Mouse (Mus musculus) ZHBTc4 (cell line): ENCODE measurements around the gene Cdc42bpb.

ENCODE experiments used
- DNase-seq: peaks from one replicate; pipeline ENCODE4 v3.0.0-alpha.2; 2011; ENCODE audit warnings: low read depth, low spot score

Gene Cdc42bpb

DNA sequence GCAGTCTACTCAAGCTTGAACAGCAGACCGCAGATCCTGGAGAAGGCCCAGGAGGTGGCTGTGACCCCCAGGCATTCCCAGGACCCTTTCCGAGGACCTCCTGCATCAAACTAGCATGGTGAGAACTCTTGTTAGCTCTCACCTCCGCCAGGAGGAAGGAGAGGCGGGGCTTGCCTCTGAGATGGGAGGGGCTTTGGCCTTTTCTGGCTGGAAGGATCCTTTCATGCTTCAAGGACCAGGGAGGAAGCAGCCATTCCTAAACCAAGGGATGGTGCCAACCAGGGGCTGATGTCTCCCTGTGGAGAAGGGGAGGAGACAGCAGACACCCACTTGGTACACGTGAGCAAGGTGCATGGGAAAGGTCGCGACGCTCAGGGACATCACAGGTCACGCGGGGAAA lies 93.0 kb downstream of the Cdc42bpb start:
- DNase-seq = peak; percentile 76

DNA sequence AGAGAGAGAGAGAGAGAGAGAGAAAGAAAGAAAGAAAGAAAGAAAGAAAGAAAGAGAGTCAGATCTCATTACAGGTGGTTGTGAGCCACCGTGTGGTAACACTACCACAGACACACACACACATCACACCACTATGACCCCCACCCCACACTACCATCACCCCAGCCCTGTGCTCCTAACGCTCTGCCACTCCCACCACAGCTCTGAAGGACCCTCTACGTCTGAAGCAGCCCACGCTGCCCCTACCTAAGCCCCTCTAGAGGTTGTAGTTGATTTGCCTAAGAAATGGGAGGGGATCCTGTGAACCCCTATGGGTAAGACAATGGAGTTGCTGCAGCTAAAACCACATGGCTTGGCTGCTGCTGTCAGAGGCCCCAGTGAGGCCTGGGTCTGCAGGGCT lies 93.9 kb downstream of the Cdc42bpb start:
- no peak for DNase-seq

DNA sequence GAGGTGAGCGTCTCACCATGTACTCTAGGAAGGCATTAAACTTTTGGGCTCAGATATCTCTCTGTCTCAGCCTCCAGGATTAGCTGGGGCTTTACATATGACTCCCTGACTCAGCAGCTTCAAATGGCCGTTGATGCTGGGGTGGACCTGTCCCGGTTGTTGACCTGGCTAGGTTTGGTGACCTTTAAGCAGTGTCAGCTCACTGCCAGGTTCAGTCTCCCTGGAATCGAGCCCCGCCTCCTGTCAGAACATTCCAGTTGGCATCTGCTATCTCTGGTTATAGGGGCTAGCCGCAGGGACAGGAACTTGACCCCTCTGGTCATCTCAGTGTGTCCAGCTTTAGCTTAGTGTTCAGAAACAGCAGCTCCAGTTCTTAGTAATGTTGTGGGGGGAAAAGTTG lies 101.1 kb downstream of the Cdc42bpb start:
- no peak for DNase-seq

DNA sequence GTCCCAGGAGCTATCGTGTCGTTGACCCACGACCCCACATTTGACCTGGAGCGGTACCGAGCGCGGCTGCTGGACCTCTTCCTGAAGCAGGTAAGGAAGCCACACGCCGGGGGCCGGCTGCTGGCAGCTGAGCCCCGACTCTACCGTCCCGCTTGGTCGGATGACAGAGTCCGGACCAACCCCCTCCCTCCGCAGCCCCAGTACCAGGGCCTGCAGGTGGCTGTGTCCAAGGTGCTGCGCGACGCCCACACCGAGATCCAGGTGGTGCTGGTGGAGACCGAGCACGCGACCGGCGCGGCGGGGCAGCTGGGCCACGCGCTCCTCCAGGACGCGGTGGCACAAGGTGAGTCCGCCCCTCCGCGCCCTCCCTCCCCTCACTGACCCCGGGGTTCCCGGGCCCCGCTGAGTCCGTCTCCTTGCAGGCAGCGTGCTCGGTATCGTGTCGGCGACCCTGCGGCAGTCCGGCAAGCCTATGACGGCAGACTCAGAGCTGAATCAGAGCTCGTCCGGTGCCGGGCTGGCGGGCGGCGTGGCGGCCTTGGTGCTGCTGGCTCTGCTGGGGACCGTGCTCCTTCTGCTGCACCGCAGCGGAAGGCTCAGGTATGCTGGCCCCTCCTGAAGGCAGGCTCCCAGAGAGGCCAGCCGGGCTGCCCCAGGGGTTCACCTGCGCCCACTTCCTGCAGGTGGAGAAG lies 102.2 kb downstream of the Cdc42bpb start:
- peak; percentile 61 for DNase-seq

DNA sequence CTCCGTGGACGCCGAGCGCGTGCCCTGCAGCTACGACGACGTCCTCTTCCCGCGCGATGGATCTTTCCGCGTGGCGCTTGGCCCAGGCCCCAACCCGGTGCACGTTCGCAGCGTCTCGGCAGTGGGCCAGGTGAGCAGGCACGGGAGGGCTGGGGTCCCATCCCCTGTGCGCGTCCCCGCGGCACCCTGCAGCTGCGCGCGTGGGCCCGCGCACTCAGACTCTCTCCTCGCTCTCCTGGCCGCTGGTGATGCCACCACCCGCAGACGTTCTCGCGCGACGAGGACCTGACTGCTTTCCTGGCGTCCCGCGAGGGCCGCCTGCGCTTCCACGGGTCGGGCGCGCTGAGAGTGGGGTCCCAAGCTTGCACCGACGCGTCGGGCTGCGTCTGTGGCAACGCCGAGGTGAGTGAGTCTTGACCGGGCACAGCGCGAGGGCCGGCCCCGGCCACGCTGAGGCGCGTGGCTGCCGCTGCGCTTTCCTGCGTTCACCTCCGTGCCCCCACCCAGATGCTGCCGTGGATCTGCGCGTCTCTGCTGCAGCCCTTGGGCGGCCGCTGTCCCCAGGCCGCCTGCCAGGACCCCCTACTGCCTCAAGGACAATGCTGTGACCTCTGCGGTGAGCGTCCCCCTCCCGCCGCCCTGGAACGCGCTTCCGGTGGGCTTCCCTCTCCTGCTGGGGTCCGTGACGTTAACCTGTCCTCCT lies 102.9 kb downstream of the Cdc42bpb start:
- DNase-seq = peak; percentile 40

DNA sequence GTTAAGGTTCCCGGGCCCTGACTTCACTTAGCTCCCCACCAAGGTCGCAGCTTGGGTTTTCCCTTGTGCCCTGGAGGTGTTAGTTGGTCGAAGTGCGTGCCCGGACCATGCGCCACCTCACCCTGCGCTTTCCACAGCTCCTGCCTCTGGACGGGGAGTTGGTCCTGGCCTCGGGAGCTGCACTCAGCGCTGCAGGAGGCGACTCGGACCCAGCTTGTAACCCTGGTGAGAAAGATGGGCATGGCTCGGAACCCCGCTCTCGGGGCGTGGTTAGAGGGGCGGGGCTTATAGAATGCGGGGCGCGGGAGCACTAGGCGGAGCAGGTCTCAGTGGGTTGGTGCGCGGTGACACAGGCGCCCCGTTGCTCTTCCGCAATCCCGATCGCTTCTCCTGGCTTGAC lies 103.5 kb downstream of the Cdc42bpb start:
- peak; percentile 39 for DNase-seq

DNA sequence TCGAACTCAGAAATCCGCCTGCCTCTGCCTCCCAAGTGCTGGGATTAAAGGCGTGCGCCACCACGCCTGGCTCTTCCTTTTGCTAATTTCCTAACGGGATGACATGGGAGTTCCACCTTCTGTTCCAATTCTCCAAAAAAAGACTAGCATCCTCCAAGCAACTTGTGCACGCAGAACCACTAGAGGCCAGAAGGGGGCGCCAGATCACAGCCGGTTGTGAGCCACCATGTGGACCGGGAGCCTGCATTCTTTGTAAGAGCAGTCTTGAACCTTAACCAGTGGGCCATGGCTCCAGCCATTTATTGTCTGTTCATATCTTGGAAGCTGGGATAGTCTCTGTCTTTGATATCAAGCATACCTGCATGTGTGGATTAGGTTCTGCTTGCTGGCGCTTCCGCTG lies 105.1 kb downstream of the Cdc42bpb start:
- peak; percentile 95 for DNase-seq

DNA sequence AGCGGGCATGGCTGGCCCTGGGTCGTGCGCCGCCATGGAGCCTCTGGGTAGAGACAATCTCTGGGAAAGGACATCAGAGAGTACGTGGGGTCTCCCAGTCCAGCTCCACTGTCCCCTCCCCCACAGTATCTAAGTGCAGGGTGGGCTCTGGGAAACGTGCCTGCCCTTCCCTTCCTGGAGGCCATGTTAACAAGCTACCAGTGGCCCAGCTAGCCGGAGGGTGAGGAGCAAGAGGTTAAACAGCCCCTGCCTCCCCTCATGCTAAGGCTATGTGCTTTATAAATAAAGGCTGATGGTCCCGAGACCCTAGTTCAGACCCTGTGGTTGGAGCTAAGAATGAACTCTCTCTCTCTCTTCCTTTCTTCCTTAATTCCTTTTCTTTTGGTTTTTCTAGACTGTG lies 105.6 kb downstream of the Cdc42bpb start:
- DNase-seq = peak; percentile 27

DNA sequence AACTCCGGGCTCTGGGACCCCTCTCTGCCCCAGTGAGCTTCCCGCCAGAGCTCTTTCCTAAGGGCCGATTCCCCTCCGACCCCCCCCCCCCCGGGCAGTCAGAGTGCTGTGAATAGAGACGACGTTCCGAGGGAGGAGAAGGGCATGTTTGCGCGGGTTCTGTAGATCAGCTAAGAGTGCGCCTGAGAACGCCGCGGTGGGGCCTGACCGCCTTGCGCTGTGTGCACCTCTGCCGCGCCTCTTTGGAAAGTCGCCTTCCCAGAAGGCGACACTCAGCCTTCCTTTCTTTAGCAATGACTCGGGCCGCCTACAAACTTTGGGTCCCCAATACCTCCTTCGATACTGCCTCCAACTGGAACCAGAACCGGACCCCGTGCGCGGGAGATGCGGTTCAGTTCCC lies 106.1 kb downstream of the Cdc42bpb start:
- peak; percentile 52 for DNase-seq

DNA sequence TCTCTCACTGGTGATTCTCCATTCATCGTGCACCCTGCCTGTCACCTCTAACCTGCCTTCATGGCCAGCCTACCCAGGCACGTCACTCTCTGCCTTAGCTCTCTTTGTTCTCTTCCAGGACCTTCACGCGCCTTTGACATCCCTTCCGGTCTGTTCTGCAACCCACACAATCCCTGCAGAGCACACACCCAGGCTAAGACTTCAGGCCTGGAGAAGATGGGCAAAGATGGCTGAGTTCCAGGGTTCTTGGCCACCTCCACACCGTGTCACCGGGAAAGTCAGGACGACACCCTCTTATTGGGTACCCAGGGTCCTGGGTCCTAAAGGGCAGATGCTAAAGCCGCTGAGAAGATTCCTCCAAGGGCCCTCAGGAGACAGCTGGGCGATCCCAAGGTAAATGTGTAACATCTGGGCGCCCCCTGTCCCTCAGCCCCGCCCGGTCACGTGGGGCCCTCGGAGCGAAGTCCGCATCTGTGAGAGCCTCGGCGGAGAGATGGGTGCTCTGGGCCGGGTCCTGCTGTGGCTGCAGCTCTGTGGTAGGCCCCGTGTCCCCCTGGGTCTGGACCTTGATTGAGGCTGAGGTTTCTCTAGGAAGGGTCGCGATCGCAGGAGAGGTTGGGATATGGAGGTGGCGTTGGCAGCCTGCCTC lies 106.8 kb downstream of the Cdc42bpb start, which contains the start of gene Amn:
TSS of gene Amn (plus strand) at position 467 of the 649 bp plus-strand sequence.
- peak; percentile 37 for DNase-seq

DNA sequence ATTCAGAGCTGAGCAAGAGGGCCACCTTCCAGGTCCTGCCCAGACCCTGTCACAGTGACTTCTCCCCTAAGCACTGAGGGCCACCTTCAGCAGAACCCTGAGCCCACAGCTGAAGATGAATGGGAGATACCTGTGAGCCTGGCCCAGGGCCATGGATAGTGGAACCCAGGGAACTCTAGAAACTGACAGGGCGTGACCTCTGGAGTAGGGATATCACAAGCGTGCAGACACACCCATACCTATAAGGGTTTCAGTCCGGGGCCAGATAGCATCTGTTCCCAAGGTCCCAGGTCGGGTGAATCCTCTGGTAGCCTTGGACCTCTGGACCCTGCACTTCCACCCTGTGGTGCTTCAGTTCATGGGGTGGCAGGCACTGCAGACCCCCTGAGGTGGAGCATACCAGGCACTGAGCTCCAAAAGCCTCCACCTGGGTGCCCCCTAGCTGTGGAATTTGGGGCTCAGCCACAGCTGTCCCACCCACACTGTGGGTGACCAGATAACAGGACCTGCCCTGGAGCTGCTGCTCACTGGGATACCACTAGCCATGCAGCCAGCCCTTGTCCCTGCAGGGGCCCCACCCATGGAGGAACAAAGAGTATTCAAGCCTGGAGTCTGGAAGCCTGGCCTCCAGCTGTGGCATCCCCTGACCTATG lies 109.7 kb downstream of the Cdc42bpb start:
- no peak for DNase-seq

DNA sequence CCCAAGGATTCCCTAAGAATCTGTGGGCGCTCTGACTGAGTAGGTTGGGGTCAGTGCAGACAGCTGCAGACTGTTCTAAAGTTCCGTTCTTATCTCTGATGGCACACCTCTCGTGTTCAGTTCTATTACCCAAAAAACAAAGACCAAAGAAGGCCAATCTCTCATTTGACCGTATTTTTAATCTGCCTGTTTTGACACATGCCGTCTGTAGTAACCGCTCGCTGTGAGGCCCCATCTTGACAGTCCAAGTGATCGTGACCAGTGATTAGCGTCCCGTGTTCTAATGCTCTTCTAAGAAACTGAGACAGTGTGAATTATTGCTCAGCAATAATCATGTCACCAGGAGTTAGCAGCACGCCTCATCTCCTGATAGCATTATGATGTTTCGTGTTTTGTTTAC lies 110.9 kb downstream of the Cdc42bpb start:
- DNase-seq = no peak

DNA sequence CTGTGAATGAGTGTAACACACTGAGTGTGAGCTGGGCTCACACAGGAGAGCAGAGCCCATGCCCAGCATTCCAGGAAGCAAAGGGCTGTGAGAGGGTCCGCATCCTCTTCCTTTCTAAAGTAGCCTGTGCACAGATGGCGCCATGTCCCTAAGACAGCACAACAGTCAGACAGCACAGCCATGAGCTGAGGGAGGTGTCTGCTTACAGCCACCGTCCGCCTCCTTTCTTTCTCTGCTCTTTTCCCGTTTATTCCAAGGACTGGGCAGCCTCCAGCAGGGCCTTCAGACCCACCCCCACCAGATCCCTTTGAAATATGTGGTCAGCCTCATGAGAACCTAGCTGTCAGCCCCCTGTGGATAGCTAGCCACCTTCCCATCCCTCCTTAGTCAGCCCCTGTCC lies 112.3 kb downstream of the Cdc42bpb start:
- DNase-seq = no peak

DNA sequence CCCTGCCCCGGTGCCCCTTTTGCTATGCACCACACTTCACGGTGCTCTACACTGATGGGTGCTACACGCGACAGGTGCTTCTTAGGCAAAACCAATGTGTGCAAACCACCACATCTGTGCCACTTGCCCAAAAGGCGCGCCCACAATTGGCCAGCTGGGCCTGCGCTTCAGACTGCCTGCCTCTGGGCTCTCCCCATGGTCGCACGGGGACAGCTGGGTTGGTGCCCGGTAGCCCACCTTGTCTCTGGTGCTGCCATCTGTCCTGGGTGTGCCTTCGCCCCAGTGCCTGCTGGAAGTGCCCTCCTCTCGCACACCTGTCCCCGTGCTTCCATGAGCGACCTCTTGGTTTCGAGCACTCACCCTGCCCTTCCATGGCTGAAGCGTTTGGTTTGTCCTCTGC lies 113.9 kb downstream of the Cdc42bpb start:
- no peak for DNase-seq

DNA sequence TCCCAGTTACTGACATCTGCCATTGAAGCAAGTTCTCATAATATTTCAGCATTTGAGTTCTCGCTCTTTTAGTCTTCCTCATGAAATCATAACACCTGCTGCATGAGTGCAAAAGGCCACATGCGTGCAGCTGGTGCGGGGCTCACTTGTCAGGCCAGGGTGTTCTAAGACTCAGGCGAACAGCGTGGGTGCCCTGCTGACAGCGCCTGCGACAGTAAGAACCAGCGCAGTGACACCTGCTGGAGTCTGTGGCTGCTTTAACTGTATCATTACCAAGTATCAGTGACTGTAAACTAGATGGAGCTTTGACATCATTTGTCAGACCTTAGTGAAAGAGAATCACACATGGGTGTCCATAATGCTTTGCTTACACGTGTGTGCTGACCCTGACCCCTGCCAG lies 126.3 kb downstream of the Cdc42bpb start:
- DNase-seq = no peak

DNA sequence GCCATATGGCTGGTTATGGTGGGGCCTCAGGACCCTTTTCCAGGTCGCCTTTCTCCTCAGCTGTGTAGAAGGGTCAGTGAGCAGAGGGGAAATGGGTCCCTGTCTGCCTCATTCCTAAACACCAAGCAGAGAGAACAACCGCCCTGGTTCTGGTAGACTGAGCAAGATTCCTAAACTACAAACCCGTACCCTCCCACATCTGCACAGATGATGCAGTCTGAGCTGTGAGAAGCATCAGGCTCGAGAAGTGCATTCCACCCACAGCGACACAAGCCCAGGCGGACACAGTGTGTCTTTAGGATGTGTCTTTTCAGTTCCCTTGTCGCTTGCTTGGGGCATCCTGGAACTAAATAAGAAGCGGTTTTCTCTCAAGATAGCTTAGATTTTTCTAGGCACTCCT lies 127.4 kb downstream of the Cdc42bpb start:
- no peak for DNase-seq

DNA sequence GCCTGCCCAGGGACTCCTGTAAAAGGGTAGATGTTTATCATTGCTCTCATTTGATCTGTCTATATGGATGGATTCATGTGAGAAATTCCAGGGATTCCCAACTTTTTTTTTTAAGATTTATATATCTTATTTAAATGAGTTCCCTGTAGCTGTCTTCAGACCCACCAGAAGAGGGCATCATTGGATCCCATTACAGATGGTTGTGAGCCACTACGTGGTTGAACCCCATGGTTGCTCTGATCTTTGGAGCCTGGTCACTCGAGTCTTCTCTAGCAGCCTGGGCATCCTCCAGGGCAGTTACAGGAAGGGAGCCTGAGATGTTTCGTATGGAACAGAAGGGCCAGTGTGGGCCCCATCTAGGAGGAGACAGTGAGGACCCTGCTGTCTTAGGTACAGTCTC lies 128.4 kb downstream of the Cdc42bpb start:
- DNase-seq = no peak

DNA sequence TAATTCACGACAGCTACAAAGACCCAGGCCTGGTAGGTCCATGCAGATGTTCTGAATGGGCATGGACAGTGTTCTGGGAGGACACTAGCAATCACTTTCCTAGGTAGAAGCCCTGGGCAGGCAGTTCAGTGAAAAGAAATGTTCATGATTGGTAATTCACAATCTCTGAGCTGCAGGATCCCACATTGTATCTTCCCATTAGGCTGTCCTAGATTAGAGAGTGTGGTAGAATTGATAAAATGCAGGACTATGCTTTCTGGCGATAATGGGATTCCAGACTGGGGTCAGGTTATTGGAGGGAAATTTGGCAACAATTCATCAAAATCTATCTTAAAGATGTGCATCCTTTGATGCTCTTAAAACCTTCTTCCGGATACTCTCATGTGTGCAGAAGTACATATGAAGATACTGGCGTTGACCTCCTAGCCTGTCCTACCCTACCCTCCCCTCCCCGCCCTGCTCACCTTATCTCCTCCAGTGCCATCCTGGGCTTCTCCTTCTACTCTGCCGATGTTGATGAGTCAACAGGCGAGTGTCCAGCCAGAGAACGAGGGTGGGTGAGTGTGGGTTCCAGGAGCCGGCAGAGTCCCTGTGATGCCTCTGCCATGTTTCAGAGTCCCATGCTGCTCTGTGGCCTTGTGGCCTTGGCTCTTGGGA lies 130.6 kb downstream of the Cdc42bpb start:
- no peak for DNase-seq

DNA sequence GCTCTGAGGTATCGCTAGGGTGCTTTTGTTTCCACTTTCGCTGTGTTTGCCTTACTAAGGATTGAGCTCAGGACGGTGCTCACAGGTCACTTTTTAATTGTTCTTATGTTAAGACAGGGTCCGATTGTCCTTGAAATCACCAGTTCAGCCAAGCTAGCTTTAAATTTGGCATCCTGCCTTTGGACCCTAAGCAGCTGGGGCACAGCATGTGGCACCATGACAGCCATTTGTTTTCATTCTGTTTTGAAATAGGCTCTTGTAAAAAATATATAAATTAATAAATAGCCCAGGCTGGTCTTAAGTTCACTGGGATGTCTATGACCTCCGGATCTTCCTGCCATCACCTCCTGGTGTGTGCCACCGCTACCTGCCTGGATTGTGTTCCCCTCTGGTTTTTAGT lies 132.4 kb downstream of the Cdc42bpb start:
- no peak for DNase-seq

DNA sequence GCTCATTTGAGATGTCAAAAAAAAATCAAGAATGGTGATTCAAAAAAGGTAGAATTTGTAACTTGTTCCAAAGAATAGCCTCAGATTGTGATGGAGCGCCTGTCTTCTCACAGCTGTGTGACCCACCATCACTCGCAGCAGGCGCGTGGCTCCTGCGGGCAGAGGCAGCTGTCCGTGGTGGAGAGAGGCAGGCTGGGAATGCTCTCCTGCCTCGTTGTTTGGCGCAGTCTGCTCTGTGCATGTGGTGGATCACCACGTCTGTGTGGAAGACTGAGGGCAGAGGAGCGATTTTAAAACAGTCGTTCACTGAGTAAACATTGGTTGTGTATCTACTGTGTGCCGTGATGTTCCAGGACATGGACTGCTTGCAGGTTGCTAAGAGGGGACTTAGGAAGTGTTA lies 133.8 kb downstream of the Cdc42bpb start:
- no peak for DNase-seq
